16 mouse cellular contexts compared by ENCODE assay signal in the genomic region with DNA sequence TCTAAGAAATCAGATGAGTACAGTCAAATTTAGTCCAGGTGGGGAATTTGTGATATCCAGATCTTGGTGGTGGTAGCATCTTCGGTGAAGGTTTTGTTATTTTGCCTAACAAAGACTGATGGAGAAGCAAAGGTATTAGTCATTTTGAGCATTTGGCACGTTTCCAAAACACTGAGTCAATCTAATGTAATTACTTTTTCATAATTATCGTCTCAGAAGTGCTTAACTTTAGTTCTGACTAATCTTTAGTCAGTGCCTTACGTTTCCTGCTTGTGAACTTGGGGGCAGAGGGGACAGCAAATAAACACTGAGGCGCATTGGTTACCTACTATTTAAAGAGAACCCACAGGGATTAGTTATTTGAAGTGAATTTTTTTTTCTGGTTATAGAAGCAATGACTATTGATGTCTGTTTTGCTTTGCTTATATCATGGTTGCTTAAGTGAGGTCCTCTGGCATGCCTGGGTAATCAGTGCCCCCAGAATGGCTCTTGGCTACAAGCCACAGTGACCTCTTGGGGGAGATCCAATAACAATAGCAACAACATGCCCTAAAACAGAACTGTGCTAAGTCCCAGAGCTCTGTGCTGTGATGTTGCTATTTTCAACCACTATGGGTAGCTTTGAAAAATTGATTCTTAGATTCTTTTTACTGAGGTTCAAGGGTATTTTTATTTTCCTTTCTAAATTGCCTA.
DNase-seq lines count a peak whose midpoint lies in the region; ATAC-seq lines count a peak whose summit lies in the region.
"Had no signal": no experiment of that assay in that cellular context is flagged by ENCODE, and none has a peak within 500 bp of the region (broad histone marks: within the 10 kb centered on the region; RNA-seq: fewer than 3 reads in every experiment).

No protein-coding gene starts in this region.

- no peak overlapping the region for H3K4me2 ChIP-seq in embryonic facial prominence, embryonic 11.5 days (ENCODE audit: low read depth, low read length)
- H3K4me2 ChIP-seq: forebrain, embryonic 15.5 days; hindbrain, embryonic 15.5 days; liver, embryonic 11.5 days; lung, embryonic 15.5 days had no signal

- no peaks in the 10 kb centered on the region for H3K27me3 ChIP-seq in embryonic facial prominence, embryonic 11.5 days (ENCODE audit: control insufficient read depth, insufficient read depth, low read length)
- peaks cover 42% of the 10 kb centered on the region for H3K27me3 ChIP-seq in embryonic facial prominence, embryonic 10.5 days (replicated peaks; ENCODE audit: low read depth, poor library complexity, severe bottlenecking)
- H3K27me3 ChIP-seq: forebrain, embryonic 15.5 days; lung, embryonic 15.5 days had no signal

- peak; percentile 19 for DNase-seq in embryonic facial prominence, embryonic 11.5 days (ENCODE audit: low spot score)
- DNase-seq in embryonic facial prominence, embryonic 10.5 days (ENCODE audit: low spot score): no peak
- peak; percentile 9 for DNase-seq in kidney, adult 18-20 months
- no peak for DNase-seq in kidney, adult 11 months
- peak; percentile 7 for DNase-seq in brain, adult 2 months (ENCODE audit: low read depth, low spot score)
- DNase-seq in kidney, postnatal 36 days: peak; percentile 5 to 9
- DNase-seq in testis, postnatal 10 days (ENCODE audit: low spot score): no peak
- no peak for DNase-seq in thymus, postnatal 0 days (ENCODE audit: low spot score)
- DNase-seq: left cerebral cortex, postnatal 4 days; midbrain, embryonic 14.5 days; right cerebral cortex, postnatal 14 days had no signal

- WGBS in embryonic facial prominence, embryonic 11.5 days: 51% methylated on average over 5 of the region's 5 CpGs
- WGBS in embryonic facial prominence, embryonic 10.5 days: 56% methylated on average over 5 of the region's 5 CpGs

- no peak overlapping the region for H3K27ac ChIP-seq in embryonic facial prominence, embryonic 11.5 days (replicated peaks; ENCODE audit: low read depth, low read length)
- H3K27ac ChIP-seq in embryonic facial prominence, embryonic 10.5 days (replicated peaks): no peak overlapping the region
- H3K27ac ChIP-seq: forebrain, embryonic 15.5 days; hindbrain, embryonic 15.5 days; lung, embryonic 15.5 days had no signal

- H3K4me1 ChIP-seq in embryonic facial prominence, embryonic 11.5 days (ENCODE audit: control insufficient read depth, insufficient read depth, low read length): no peaks in the 10 kb centered on the region
- H3K4me1 ChIP-seq in embryonic facial prominence, embryonic 10.5 days: peaks cover 14% of the 10 kb centered on the region
- H3K4me1 ChIP-seq: forebrain, embryonic 15.5 days; hindbrain, embryonic 15.5 days; lung, embryonic 15.5 days had no signal

- no peak overlapping the region for H3K4me3 ChIP-seq in embryonic facial prominence, embryonic 11.5 days (ENCODE audit: low read depth, low read length)
- no peak overlapping the region for H3K4me3 ChIP-seq in embryonic facial prominence, embryonic 10.5 days
- H3K4me3 ChIP-seq: erythroblast, embryonic 14.5 days; forebrain, embryonic 15.5 days; hindbrain, embryonic 15.5 days; lung, embryonic 15.5 days had no signal

- no peaks in the 10 kb centered on the region for H3K36me3 ChIP-seq in embryonic facial prominence, embryonic 11.5 days (replicated peaks; ENCODE audit: control insufficient read depth, insufficient read depth, low read depth, low read length)
- no peaks in the 10 kb centered on the region for H3K36me3 ChIP-seq in embryonic facial prominence, embryonic 10.5 days (replicated peaks)
- H3K36me3 ChIP-seq: forebrain, embryonic 15.5 days; hindbrain, embryonic 15.5 days; lung, embryonic 15.5 days had no signal

- H3K9me3 ChIP-seq in embryonic facial prominence, embryonic 11.5 days (replicated peaks; ENCODE audit: control insufficient read depth, low read length): no peaks in the 10 kb centered on the region
- H3K9me3 ChIP-seq in embryonic facial prominence, embryonic 10.5 days: no peaks in the 10 kb centered on the region
- H3K9me3 ChIP-seq: forebrain, embryonic 15.5 days; hindbrain, embryonic 15.5 days; lung, embryonic 15.5 days had no signal

- no peak for ATAC-seq in embryonic facial prominence, embryonic 11.5 days (replicated peaks; ENCODE audit: insufficient number of reproducible peaks, low FRiP score, low TSS enrichment, low read depth)
- ATAC-seq: forebrain, embryonic 15.5 days had no signal

- H3K9ac ChIP-seq in embryonic facial prominence, embryonic 11.5 days (replicated peaks; ENCODE audit: low read length): no peak overlapping the region
- H3K9ac ChIP-seq: forebrain, embryonic 15.5 days; hindbrain, embryonic 15.5 days; lung, embryonic 15.5 days had no signal

Comparison
In these comparisons a context has a peak if more than half of its experiments do, and no peak if none do; other contexts are left out.
1. DNase-seq: peak in embryonic facial prominence, embryonic 11.5 days (single experiment), kidney, adult 18-20 months (single experiment), brain, adult 2 months (single experiment) and kidney, postnatal 36 days (2 of 2); none in embryonic facial prominence, embryonic 10.5 days (single experiment), kidney, adult 11 months (single experiment), testis, postnatal 10 days (single experiment) and thymus, postnatal 0 days (single experiment).